Mouse (Mus musculus) urinary bladder, adult 2 months (tissue): ENCODE measurements around the gene Dlgap1. TPM values are rescaled to one million over a fixed set of nuclear protein-coding genes. Genes with fewer than 3 reads are reported as not detected.
"Not testable (repeated sequence)": the region's sequence is repeated elsewhere in the genome, so short reads cannot be mapped to it uniquely, and the experiment has no call there.

ENCODE experiments used
- DNase-seq: peaks from one replicate; pipeline ENCODE4 v3.0.0; 2022; ENCODE audit warnings: low spot score
- polyA plus RNA-seq: library from polyadenylated mRNA; depleted of rRNA; stranded (reverse); fragments of >200 nt; gene quantifications from 2 replicates; pipeline ENCODE4 v1.2.3, GENCODE M21; 2012

Gene Dlgap1
- polyA plus RNA-seq, 1 experiment, result 1.6 TPM

- DNase-seq, result no peak
Measured at GRCm38 (mm10) chr17:70805866-70806265, 837.0 kb downstream of the Dlgap1 start.

GRCm38 (mm10) chr17:70806600-70806999 lies 837.7 kb downstream of the Dlgap1 start:
- DNase-seq, result no peak

- no peak for DNase-seq
Measured at GRCm38 (mm10) chr17:70807885-70808284, 839.0 kb downstream of the Dlgap1 start.

GRCm38 (mm10) chr17:70808837-70809236 lies 840.0 kb downstream of the Dlgap1 start:
- DNase-seq, result no peak

- DNase-seq, result no peak
Measured at GRCm38 (mm10) chr17:70809776-70810175, 840.9 kb downstream of the Dlgap1 start.

- no peak for DNase-seq
Measured at GRCm38 (mm10) chr17:70810795-70811194, 841.9 kb downstream of the Dlgap1 start.

GRCm38 (mm10) chr17:70815001-70815400 lies 846.1 kb downstream of the Dlgap1 start:
- DNase-seq, result no peak

- no peak for DNase-seq
Measured at GRCm38 (mm10) chr17:70817862-70818451, 849.1 kb downstream of the Dlgap1 start.

GRCm38 (mm10) chr17:70823083-70823482 lies 854.2 kb downstream of the Dlgap1 start:
- no peak for DNase-seq

- DNase-seq, result no peak
Measured at GRCm38 (mm10) chr17:70826227-70826626, 857.4 kb downstream of the Dlgap1 start.

GRCm38 (mm10) chr17:70827463-70828179 lies 858.7 kb downstream of the Dlgap1 start:
- DNase-seq, result not testable (repeated sequence)

- no peak for DNase-seq
Measured at GRCm38 (mm10) chr17:70828180-70828528, 859.3 kb downstream of the Dlgap1 start.

- DNase-seq, result no peak
Measured at GRCm38 (mm10) chr17:70828569-70828968, 859.7 kb downstream of the Dlgap1 start.

- no peak for DNase-seq
Measured at GRCm38 (mm10) chr17:70829217-70829616, 860.3 kb downstream of the Dlgap1 start.

GRCm38 (mm10) chr17:70829943-70830715 lies 861.3 kb downstream of the Dlgap1 start:
- DNase-seq, result no peak

- no peak for DNase-seq
Measured at GRCm38 (mm10) chr17:70831591-70831990, 862.7 kb downstream of the Dlgap1 start.

- DNase-seq, result no peak
Measured at GRCm38 (mm10) chr17:70832544-70832943, 863.7 kb downstream of the Dlgap1 start.

GRCm38 (mm10) chr17:70834430-70834965 lies 865.6 kb downstream of the Dlgap1 start:
- DNase-seq, result peak; percentile 49

GRCm38 (mm10) chr17:70835071-70835790 lies 866.4 kb downstream of the Dlgap1 start:
- no peak for DNase-seq

- no peak for DNase-seq
Measured at GRCm38 (mm10) chr17:70836820-70837219, 867.9 kb downstream of the Dlgap1 start.

GRCm38 (mm10) chr17:70837474-70837873 lies 868.6 kb downstream of the Dlgap1 start:
- DNase-seq, result not testable (repeated sequence)

- DNase-seq, result no peak
Measured at GRCm38 (mm10) chr17:70838031-70838430, 869.2 kb downstream of the Dlgap1 start.
